Mouse (Mus musculus) cerebellum, adult 2 months (tissue): ENCODE data around the gene Atg4b. TPM values are rescaled to one million over a fixed set of nuclear protein-coding genes. Genes with fewer than 3 reads are reported as not detected.

Experiments used
- DNase-seq, 2 experiments: peaks; one replicate each; pipeline ENCODE4 v3.0.0; 2021
- H3K27ac ChIP-seq: fragments of 200-500 bp; 2 replicates; pipeline ENCODE4 v1.5.1; 2012; ENCODE audit warnings: low read length, control low read depth, inconsistent platforms; ENCODE audit not compliant: insufficient read depth
- H3K27me3 ChIP-seq: fragments of 200-500 bp; 2 replicates; pipeline ENCODE4 v1.6.1; 2012; ENCODE audit warnings: inconsistent platforms, mild to moderate bottlenecking, low read length, moderate library complexity; ENCODE audit not compliant: control insufficient read depth, insufficient read depth
- H3K4me1 ChIP-seq: fragments of 200-500 bp; 2 replicates; pipeline ENCODE4 v1.6.1; 2011; ENCODE audit warnings: low read length; ENCODE audit not compliant: control insufficient read depth, insufficient read depth
- H3K4me3 ChIP-seq: fragments of 200-500 bp; replicated peaks from 2 replicates; pipeline ENCODE3; 2011; ENCODE audit warnings: mild to moderate bottlenecking, low read depth, low read length, control low read depth; ENCODE audit not compliant: insufficient read depth
- CTCF ChIP-seq: fragments of 200-500 bp; IDR thresholded peaks from 2 replicates; pipeline ENCODE4 v1.5.1; 2011; ENCODE audit warnings: low read depth, mild to moderate bottlenecking, control low read depth, low read length, moderate library complexity, borderline replicate concordance; ENCODE audit not compliant: insufficient read depth
- POLR2A ChIP-seq: fragments of 200-500 bp; IDR thresholded peaks from 2 replicates; pipeline ENCODE4 v1.6.1; 2011; ENCODE audit warnings: low read length, control low read depth, borderline replicate concordance; ENCODE audit not compliant: insufficient read depth
- WGBS: fragments of 180-500 bp; shearing (Covaris S2); methylation state at CpG from one replicate; pipeline ENCODE4 v1.1.7; 2018; 5-methylcytosine and 5-hydroxymethylcytosine counted together
- polyA plus RNA-seq: library from polyadenylated mRNA; depleted of rRNA; stranded (reverse); fragments of >200 nt; gene quantifications from 2 replicates; pipeline ENCODE4 v1.2.3, GENCODE M21; 2012

Atg4b gene
- polyA plus RNA-seq, 1 experiment = 65.8 TPM

DNA sequence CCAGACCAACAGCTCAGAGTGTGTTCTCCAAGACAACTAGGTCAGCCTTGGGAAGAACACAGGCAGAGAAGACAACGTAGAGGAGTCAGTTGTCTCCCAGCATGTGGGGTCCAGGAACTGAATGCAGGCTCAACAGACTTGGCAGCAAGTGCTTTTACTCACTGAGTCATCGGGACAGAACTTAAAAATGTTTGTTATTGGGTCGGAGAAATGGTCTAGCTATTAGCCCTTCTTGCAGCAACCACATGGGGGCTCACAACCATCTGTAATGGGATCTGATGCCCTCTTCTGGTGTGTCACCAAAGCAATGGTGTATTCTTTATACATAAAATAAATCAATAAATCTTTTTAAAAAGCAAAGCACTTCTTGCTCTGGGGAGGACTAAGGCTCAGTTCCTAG is 25.2 kb upstream of the Atg4b start:
- DNase-seq = peak in 1 of 2 experiments; percentile 49
- Histone ChIP-seq H3K4me3 (no peak overlapping the region), H3K27ac (no peak overlapping the region), H3K4me1 (peaks cover 5% of the 10 kb centered on the region), H3K27me3 (no peaks in the 10 kb centered on the region)
- 8% methylated on average over 3 of the region's 3 CpGs for WGBS
- TF ChIP-seq POLR2A = no peak
- no peak for TF ChIP-seq CTCF

DNA sequence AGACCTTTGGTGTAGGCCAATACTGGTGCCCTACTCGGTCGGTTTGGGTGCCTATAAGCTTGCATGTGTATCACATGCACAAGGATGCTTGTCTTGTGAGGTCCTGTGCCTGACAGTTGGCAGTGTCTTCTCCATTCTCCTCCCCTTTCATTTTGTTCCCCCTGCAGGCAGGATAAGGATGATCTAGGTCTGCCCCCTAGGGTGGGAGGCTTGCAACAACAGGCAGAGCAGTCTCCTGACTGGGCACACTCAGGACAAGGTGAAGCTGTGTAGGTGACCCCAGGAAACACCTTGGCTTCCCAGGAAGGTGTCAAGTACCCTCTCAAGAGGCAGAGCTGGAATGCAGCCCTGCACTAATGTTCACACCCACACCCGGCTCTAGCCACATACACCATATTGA is 24.3 kb upstream of the Atg4b start:
- Histone ChIP-seq H3K4me1 (peaks cover 7% of the 10 kb centered on the region), H3K27me3 (no peaks in the 10 kb centered on the region), H3K4me3 (no peak overlapping the region), H3K27ac (no peak overlapping the region)
- WGBS = 65% methylated on average over 3 of the region's 3 CpGs
- DNase-seq = peak; percentile 29 to 51
- TF ChIP-seq POLR2A (no peak), CTCF (peak; percentile 79)

DNA sequence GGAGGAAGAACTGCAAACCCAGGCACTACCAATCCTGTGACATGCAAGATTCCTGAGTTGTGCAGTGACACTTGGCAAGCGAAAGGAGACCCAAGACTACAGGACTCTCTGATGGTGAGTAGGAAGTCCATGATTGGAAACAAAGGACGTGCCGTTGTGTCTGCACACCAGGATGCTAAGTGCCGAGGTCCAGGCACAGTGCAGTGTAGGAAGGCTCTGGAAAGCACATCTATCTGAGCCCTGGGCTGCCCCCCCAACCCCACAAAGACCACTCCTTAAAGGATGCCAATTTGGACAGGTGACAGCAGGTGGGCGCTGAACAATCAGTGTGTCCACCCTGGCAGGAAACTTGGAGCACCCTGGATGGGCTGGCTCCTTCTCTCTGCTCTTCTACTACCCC is 20.2 kb upstream of the Atg4b start:
- WGBS = 70% methylated on average over 5 of the region's 5 CpGs
- Histone ChIP-seq H3K4me3 (no peak overlapping the region), H3K27ac (no peak overlapping the region; the same call in 1 of the 2 replicates), H3K4me1 (peaks cover 4% of the 10 kb centered on the region; the same call in 1 of the 2 replicates), H3K27me3 (no peaks in the 10 kb centered on the region)
- no peak for TF ChIP-seq POLR2A
- no peak for TF ChIP-seq CTCF
- peak in 1 of 2 experiments; percentile 16 for DNase-seq

DNA sequence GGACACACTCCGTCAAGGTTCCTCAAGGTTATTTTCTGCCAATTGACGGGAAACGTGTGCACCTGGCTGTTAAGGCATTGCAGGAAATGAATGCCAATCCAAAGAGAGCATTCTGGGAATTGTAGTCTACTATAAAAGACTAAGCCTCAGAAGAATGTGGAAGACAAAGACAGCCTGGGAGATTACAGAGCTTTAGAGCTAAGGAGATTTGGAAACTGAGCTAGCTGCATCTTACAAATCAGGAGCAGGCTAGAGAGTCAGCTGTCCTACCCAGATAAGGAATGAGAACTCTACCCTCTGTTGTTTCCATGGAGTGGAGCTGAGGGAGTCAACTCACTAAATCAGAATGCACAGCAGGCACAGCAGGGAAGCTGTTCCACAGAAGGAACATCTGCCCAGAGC is 19.4 kb upstream of the Atg4b start:
- no peaks in the 10 kb centered on the region for H3K27me3 ChIP-seq
- peak in 1 of 2 experiments; percentile 58 for DNase-seq
- 6% methylated on average over 3 of the region's 3 CpGs for WGBS
- H3K27ac ChIP-seq = no peak overlapping the region
- H3K4me3 ChIP-seq = peak overlapping the region; percentile 35
- TF ChIP-seq CTCF (no peak), POLR2A (no peak)
- H3K4me1 ChIP-seq = peaks cover 4% of the 10 kb centered on the region; the same call in 1 of the 2 replicates

DNA sequence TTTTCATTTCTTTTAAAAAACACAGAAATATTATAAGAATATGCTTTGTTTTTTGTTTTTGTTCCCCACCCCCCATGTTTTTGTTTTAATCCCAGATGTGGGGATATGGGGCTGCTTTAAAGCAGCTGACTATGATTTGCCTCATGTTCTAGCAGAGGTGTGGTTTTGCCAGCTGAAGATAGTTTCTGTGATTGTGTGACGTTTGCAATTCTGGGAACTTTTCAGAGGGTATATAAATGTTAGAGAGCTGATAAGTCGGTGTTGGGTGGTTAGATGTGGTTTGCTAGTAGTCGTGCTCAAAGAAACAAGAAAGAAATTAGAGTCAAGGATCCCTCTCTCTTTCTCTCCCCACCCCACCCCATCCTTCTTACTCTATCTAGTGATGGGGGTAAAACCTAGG is 15.4 kb upstream of the Atg4b start:
- no peak for DNase-seq
- no peak for TF ChIP-seq POLR2A
- no peak for TF ChIP-seq CTCF
- WGBS = 95% methylated on average over 3 of the region's 3 CpGs
- Histone ChIP-seq H3K4me1 (peaks cover 4% of the 10 kb centered on the region; the same call in 1 of the 2 replicates), H3K27ac (no peak overlapping the region), H3K27me3 (no peaks in the 10 kb centered on the region), H3K4me3 (no peak overlapping the region)

DNA sequence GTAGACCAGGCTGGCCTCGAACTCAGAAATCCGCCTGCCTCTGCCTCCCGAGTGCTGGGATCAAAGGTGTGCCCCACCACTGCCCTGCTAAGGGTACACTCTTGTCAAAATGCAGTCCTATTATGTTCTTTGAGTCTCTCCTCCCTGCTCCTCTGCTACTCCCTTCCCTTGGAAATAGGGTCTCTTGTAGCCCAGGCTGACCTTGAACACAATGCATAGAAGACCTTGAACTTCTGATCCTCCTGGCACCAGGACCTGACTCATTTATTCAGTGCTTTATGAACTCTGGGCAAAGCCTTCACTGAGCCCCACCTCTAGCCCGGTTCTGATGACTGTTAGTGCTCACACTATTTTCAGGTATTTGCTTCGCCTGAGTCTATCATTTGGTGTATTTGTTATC is 13.6 kb upstream of the Atg4b start:
- 92% methylated on average over 5 of the region's 5 CpGs for WGBS
- TF ChIP-seq POLR2A (no peak), CTCF (no peak)
- H3K4me1 ChIP-seq = no peaks in the 10 kb centered on the region
- DNase-seq = no peak
- no peaks in the 10 kb centered on the region for H3K27me3 ChIP-seq
- no peak overlapping the region for H3K27ac ChIP-seq
- H3K4me3 ChIP-seq = no peak overlapping the region

DNA sequence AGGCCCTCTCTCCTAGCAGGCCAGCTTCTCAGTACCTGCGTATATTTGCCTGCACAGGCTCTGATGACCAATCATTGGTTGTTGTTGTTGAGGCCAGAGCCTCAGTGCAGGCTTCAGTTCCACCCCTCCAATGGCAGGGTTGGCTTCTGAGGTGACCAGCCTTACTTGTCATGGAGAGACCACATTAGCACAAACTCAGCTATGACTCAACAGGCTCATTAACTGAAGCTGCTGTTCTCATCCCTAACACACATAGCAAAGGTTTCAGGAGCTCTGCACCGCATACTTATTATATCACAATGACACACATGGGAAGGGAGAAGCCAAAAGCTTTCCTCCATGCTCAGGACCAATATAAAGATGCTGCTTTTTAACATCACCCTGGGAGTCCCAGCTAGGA is 10.6 kb upstream of the Atg4b start:
- Histone ChIP-seq H3K27ac (no peak overlapping the region), H3K4me3 (no peak overlapping the region), H3K27me3 (no peaks in the 10 kb centered on the region), H3K4me1 (no peaks in the 10 kb centered on the region)
- DNase-seq = no peak
- WGBS = 88% methylated on average over 2 of the region's 2 CpGs
- TF ChIP-seq CTCF = no peak
- no peak for TF ChIP-seq POLR2A

DNA sequence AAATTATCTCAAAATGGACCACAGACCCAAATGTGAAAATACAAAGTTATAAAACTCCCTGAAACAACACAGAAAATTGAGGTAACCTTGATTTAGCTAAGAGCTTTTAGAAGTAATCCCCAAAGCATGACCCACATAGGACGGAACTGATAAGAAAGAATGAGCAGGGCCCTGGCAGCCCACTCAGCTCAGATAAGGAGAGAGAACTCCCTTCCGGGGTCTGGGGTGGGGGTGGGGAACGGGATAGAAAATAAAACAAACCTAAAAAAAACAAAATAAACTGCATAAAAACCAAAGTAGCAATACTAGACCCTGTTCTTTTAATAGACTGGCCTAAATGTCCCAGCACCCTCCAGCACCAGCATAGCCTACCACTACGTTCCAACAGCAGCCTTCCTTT is 9.3 kb upstream of the Atg4b start:
- no peak overlapping the region for H3K27ac ChIP-seq
- no peaks in the 10 kb centered on the region for H3K4me1 ChIP-seq
- no peaks in the 10 kb centered on the region for H3K27me3 ChIP-seq
- H3K4me3 ChIP-seq = no peak overlapping the region
- DNase-seq = no peak
- TF ChIP-seq POLR2A = no peak
- TF ChIP-seq CTCF = no peak
- WGBS = 87% methylated on average over 4 of the region's 4 CpGs
